8 mouse cellular contexts compared by ENCODE assay signal in genomic region chr12:65172959-65173358, GRCm38 (mm10). TPM values are rescaled to one million over a fixed set of nuclear protein-coding genes. Genes with fewer than 3 reads are reported as not detected.
DNase-seq lines count a peak whose midpoint lies in the region; ATAC-seq and TF ChIP-seq lines count a peak whose summit lies in the region.
"Not testable (repeated sequence)": the region's sequence is repeated elsewhere in the genome, so short reads cannot be mapped to it uniquely, and the experiment has no call there.

No protein-coding gene starts in this region.

- peak overlapping the region; percentile 96 for H3K27ac ChIP-seq in liver, embryonic 12.5 days

- peaks cover 28% of the 10 kb centered on the region for H3K4me1 ChIP-seq in liver, embryonic 12.5 days

- peak overlapping the region; percentile 89 for H3K9ac ChIP-seq in liver, embryonic 12.5 days

- peaks cover 42% of the 10 kb centered on the region for H3K79me3 ChIP-seq in C2C12 (ENCODE audit: low read depth)

- H3K79me2 ChIP-seq in C2C12 (ENCODE audit: control insufficient read depth, insufficient read depth) = peaks cover 44% of the 10 kb centered on the region
- H3K79me2 ChIP-seq in myocyte (ENCODE audit: control insufficient read depth, insufficient read depth) = peaks cover 41% of the 10 kb centered on the region

- TF ChIP-seq CTCF in C2C12 (IDR thresholded peaks at IDR 0.05; ENCODE audit: control insufficient read depth, insufficient read depth, insufficient read length) = not testable (repeated sequence)

- peak overlapping the region; percentile 71 for H3K4me3 ChIP-seq in C2C12 (ENCODE audit: insufficient read depth, poor library complexity, severe bottlenecking)
- peak overlapping the region; percentile 94 for H3K4me3 ChIP-seq in liver, embryonic 12.5 days
- H3K4me3 ChIP-seq in myocyte = peak overlapping the region; percentile 56

- 0 out of 2 replicates have a peak, but pooled peaks have one; percentile 7 for ATAC-seq in frontal cortex, adult (ENCODE audit: low TSS enrichment)
- ATAC-seq in liver, embryonic 12.5 days = peak; percentile 42

- H3K9me3 ChIP-seq in liver, embryonic 12.5 days (replicated peaks) = not testable (repeated sequence)

- not testable (repeated sequence) for H3K27me3 ChIP-seq in C2C12 (ENCODE audit: control insufficient read depth, insufficient read depth, insufficient read length); liver, embryonic 12.5 days (replicated peaks); myocyte (ENCODE audit: control insufficient read depth, insufficient read depth, insufficient read length)

- DNase-seq in cerebellum, adult 18-20 months = peak; percentile 52 to 67
- DNase-seq in heart, postnatal 4 days = peak; percentile 57
- peak; percentile 65 for DNase-seq in layer of hippocampus, adult 11-12 months (ENCODE audit: low spot score)
- peak; percentile 61 to 71 for DNase-seq in spleen, postnatal 36 days (ENCODE audit: low spot score in 2 of 2)

- WGBS in liver, embryonic 12.5 days (ENCODE audit: insufficient replicate concordance) = 11% methylated on average over 8 of the region's 8 CpGs

- H3K36me3 ChIP-seq in C2C12 (ENCODE audit: control insufficient read depth, insufficient read depth); liver, embryonic 12.5 days; myocyte (ENCODE audit: control insufficient read depth, insufficient read depth): not testable (repeated sequence)

- not testable (repeated sequence) for H3ac ChIP-seq in C2C12 (ENCODE audit: control insufficient read depth, insufficient read length, low read depth)
- H3ac ChIP-seq in myocyte (ENCODE audit: control insufficient read depth, insufficient read length) = peak overlapping the region; percentile 65

- peak overlapping the region; percentile 84 for H3K4me2 ChIP-seq in liver, embryonic 12.5 days
- peak overlapping the region; percentile 60 for H3K4me2 ChIP-seq in myocyte (ENCODE audit: low read depth)

- TF ChIP-seq POLR2A in myocyte (IDR thresholded peaks at IDR 0.05; ENCODE audit: insufficient read length, low read depth) = not testable (repeated sequence)

TF ChIP-seq in C2C12, 6 proteins besides CTCF, POLR2A, EP300 and RAD21:
- peak; percentile 12 for TF ChIP-seq MAX (IDR thresholded peaks at IDR 0.05)

RNA-seq across cellular contexts. Expression of gene Mis18bp1, which starts 0.6 kb away (rescaled TPM):
- polyA plus RNA-seq in C2C12 (2012; fragmentation: generic; extraction: Trizol) = 3.7 TPM
- 10 to 100 TPM; 10.9 to 13.9 TPM for total RNA-seq in heart, postnatal 4 days (2021)
- 43.4 and 46.1 TPM in 2 replicates for polyA plus RNA-seq in liver, embryonic 12.5 days (2016; fragmentation: Nextera tagmentation; extraction: Ambion mirVana)
- polyA plus RNA-seq in myocyte (2012; fragmentation: generic; extraction: Trizol) = 1.9 TPM

RNA-seq across cellular contexts. Expression of gene Wdr20rt, which starts 52.4 kb away (rescaled TPM):
- polyA plus RNA-seq in C2C12 (2012; fragmentation: generic; extraction: Trizol) (not detected), myocyte (2012; fragmentation: generic; extraction: Trizol) (not detected)
- total RNA-seq in heart, postnatal 4 days (2021) = not detected
- not detected in 2 replicates for polyA plus RNA-seq in liver, embryonic 12.5 days (2016; fragmentation: Nextera tagmentation; extraction: Ambion mirVana)

Comparison
In these comparisons a context has a peak if more than half of its experiments do, and no peak if none do; other contexts are left out.
1. Peak in every context shown above with its lines: DNase-seq, ATAC-seq, H3K4me3 ChIP-seq and H3K27ac ChIP-seq.